Comparison of ENCODE assay signal across 9 mouse cellular contexts in the genomic region with DNA sequence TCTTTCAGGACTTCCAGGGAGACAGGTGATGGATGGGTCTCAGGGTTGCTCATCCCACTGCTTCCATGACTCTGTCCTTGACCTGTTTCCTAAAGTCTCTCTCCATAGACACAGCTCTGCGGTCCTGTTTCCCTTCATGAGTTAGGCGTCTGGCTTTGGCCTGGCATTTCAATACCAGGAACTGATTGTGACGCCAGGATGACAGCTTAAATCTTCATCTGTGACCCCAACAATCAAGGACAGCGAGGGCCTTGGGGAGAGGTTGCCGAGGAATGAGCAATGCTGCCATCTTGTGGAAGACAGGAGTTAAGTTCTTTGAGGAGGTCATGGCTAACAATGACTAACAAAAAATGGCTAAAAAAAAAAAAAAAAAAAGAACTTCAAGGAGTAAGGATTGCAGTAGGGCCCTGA. TPM values are rescaled to one million over a fixed set of nuclear protein-coding genes. Genes with fewer than 3 reads are reported as not detected.
DNase-seq lines count a peak whose midpoint lies in the region; ATAC-seq and TF ChIP-seq lines count a peak whose summit lies in the region.
"Had no signal": no experiment of that assay in that cellular context is flagged by ENCODE, and none has a peak within 500 bp of the region (broad histone marks: within the 10 kb centered on the region; RNA-seq: fewer than 3 reads in every experiment).

No protein-coding gene starts in this region.

- H3K27ac ChIP-seq in gastrocnemius, adult 2 months = no peak overlapping the region
- H3K27ac ChIP-seq in forebrain, embryonic 11.5 days (ENCODE audit: low read depth, low read length) = no peak overlapping the region
- no peak overlapping the region for H3K27ac ChIP-seq in midbrain, embryonic 11.5 days (ENCODE audit: low read depth, low read length)

- H3K27me3 ChIP-seq in forebrain, embryonic 11.5 days (ENCODE audit: control insufficient read depth, insufficient read depth, low read length) = no peaks in the 10 kb centered on the region
- no peaks in the 10 kb centered on the region for H3K27me3 ChIP-seq in midbrain, embryonic 11.5 days (ENCODE audit: control insufficient read depth, insufficient read depth, low read length)

- no peaks in the 10 kb centered on the region for H3K4me1 ChIP-seq in forebrain, embryonic 11.5 days (replicated peaks; ENCODE audit: control insufficient read depth, insufficient read depth, low read length)
- H3K4me1 ChIP-seq in midbrain, embryonic 11.5 days (ENCODE audit: control insufficient read depth, insufficient read depth, low read length) = peaks cover 2% of the 10 kb centered on the region; the same call in 1 of the 2 replicates

- intact Hi-C loops in gastrocnemius, adult 2 months (cut with DNase I) = loop anchor here (1.0 kb wide), 1 partner anchor 261 kb away; no protein-coding TSS in a partner anchor
- intact Hi-C loops in heart, postnatal 36 days (cut with DNase I) = loop anchor here (1.0 kb wide), 1 partner anchor 261 kb away; no protein-coding TSS in a partner anchor

- ATAC-seq in forebrain, embryonic 11.5 days (replicated peaks; ENCODE audit: low FRiP score) = peak; percentile 67; the same call in 1 of the 2 replicates
- peak; percentile 55; the same call in 1 of the 2 replicates for ATAC-seq in midbrain, embryonic 11.5 days (ENCODE audit: low FRiP score)

- no peak for TF ChIP-seq POLR2A in brain, embryonic 14.5 days (IDR thresholded peaks at IDR 0.05; ENCODE audit: borderline replicate concordance, extremely low read depth, insufficient read depth, insufficient read length, poor library complexity, severe bottlenecking)

- no peak overlapping the region for H3K4me3 ChIP-seq in gastrocnemius, adult 2 months
- H3K4me3 ChIP-seq in forebrain, embryonic 11.5 days (ENCODE audit: low read depth, low read length) = no peak overlapping the region
- H3K4me3 ChIP-seq in midbrain, embryonic 11.5 days (ENCODE audit: low read depth, low read length) = no peak overlapping the region

- DNase-seq in gastrocnemius, adult 2 months = peak; percentile 26
- no peak for DNase-seq in gastrocnemius, adult 8-10 months (ENCODE audit: low spot score in 2 of 2)
- DNase-seq in brain, embryonic 14.5 days (ENCODE audit: low read depth) = peak; percentile 90
- DNase-seq in forebrain, embryonic 11.5 days (ENCODE audit: low spot score) = peak; percentile 75
- peak; percentile 2 to 38 for DNase-seq in heart, postnatal 36 days
- peak; percentile 38 to 53 for DNase-seq in layer of hippocampus, postnatal 36 days
- peak; percentile 94 for DNase-seq in midbrain, embryonic 11.5 days (ENCODE audit: low spot score, missing footprints)
- DNase-seq in spleen, postnatal 36 days (ENCODE audit: low spot score in 2 of 2) = peak; percentile 8 to 9

- no peaks in the 10 kb centered on the region for H3K36me3 ChIP-seq in forebrain, embryonic 11.5 days (ENCODE audit: control insufficient read depth, insufficient read depth, low read length)
- H3K36me3 ChIP-seq in midbrain, embryonic 11.5 days (ENCODE audit: control insufficient read depth, insufficient read depth, low read length) = no peaks in the 10 kb centered on the region

- no peak overlapping the region for H3K9ac ChIP-seq in forebrain, embryonic 11.5 days (ENCODE audit: low read length)
- H3K9ac ChIP-seq in midbrain, embryonic 11.5 days (ENCODE audit: low read length) = no peak overlapping the region

- no peak overlapping the region for H3K4me2 ChIP-seq in forebrain, embryonic 11.5 days (ENCODE audit: low read depth, low read length, severe bottlenecking)
- no peak overlapping the region for H3K4me2 ChIP-seq in midbrain, embryonic 11.5 days

- peak; percentile 72 for TF ChIP-seq CTCF in gastrocnemius, adult 2 months (IDR thresholded peaks at IDR 0.05)
- peak; percentile 84 for TF ChIP-seq CTCF in brain, embryonic 14.5 days (IDR thresholded peaks at IDR 0.05; ENCODE audit: borderline replicate concordance, extremely low read depth, insufficient read depth, insufficient read length)

- WGBS in forebrain, embryonic 11.5 days = 9% methylated on average over 5 of the region's 5 CpGs
- 9% methylated on average over 5 of the region's 5 CpGs for WGBS in midbrain, embryonic 11.5 days

- no peaks in the 10 kb centered on the region for H3K9me3 ChIP-seq in forebrain, embryonic 11.5 days (ENCODE audit: control insufficient read depth, low read length)
- H3K9me3 ChIP-seq in midbrain, embryonic 11.5 days (ENCODE audit: control insufficient read depth, low read length) = no peaks in the 10 kb centered on the region

RNA-seq across cellular contexts. Expression of a gene that starts 25.6 kb away (rescaled TPM):
- under 1 TPM in 1 of 2 experiments, not detected in 1; 0.18 TPM for total RNA-seq in gastrocnemius, adult 2 months (2021)
- total RNA-seq in gastrocnemius, adult 8-10 months (2022) = under 1 TPM in 3 of 4 experiments, not detected in 1; 0.25 to 0.48 (median 0.27) TPM
- polyA plus RNA-seq in brain, embryonic 14.5 days (2012; rRNA removed) = 69.1 and 69.4 TPM in 2 replicates
- polyA plus RNA-seq in forebrain, embryonic 11.5 days (2014; fragmentation: Nextera tagmentation; extraction: Ambion mirVana) = 26.6 and 27.1 TPM in 2 replicates
- 100 to 1,000 TPM; 131 to 163 TPM for total RNA-seq in heart, postnatal 36 days (2021)
- total RNA-seq in layer of hippocampus, postnatal 36 days (2021) = 10 to 100 TPM; 34.8 to 39.0 TPM
- polyA plus RNA-seq in midbrain, embryonic 11.5 days (2014; fragmentation: Nextera tagmentation; extraction: Ambion mirVana) = 12.7 and 14.6 TPM in 2 replicates
- total RNA-seq: neutrophil, adult 5-6 weeks had no signal

RNA-seq across cellular contexts. Expression of a gene that starts 34.3 kb away (rescaled TPM):
- 1 to 10 TPM; 7.4 to 9.9 TPM for total RNA-seq in gastrocnemius, adult 2 months (2021)
- 1 to 10 TPM; 4.8 to 5.9 (median 5.6) TPM for total RNA-seq in gastrocnemius, adult 8-10 months (2022)
- polyA plus RNA-seq in brain, embryonic 14.5 days (2012; rRNA removed) = 22.3 and 42.0 TPM in 2 replicates
- 25.0 and 26.7 TPM in 2 replicates for polyA plus RNA-seq in forebrain, embryonic 11.5 days (2014; fragmentation: Nextera tagmentation; extraction: Ambion mirVana)
- 10 to 100 TPM; 11.2 to 12.8 TPM for total RNA-seq in heart, postnatal 36 days (2021)
- 100 to 1,000 TPM in 1 of 2 experiments, 10 to 100 TPM in 1; 97.9 to 115 TPM for total RNA-seq in layer of hippocampus, postnatal 36 days (2021)
- polyA plus RNA-seq in midbrain, embryonic 11.5 days (2014; fragmentation: Nextera tagmentation; extraction: Ambion mirVana) = 17.2 and 22.4 TPM in 2 replicates

Comparison
In these comparisons a context has a peak if more than half of its experiments do, and no peak if none do; other contexts are left out.
1. DNase-seq: peak in gastrocnemius, adult 2 months (single experiment), brain, embryonic 14.5 days (single experiment), forebrain, embryonic 11.5 days (single experiment), heart, postnatal 36 days (2 of 2), layer of hippocampus, postnatal 36 days (2 of 2), midbrain, embryonic 11.5 days (single experiment) and spleen, postnatal 36 days (2 of 2); none in gastrocnemius, adult 8-10 months (0 of 2).
2. RNA of a gene that starts 25.6 kb away (total RNA-seq): 131 to 163 TPM in heart, postnatal 36 days and 34.8 to 39.0 TPM in layer of hippocampus, postnatal 36 days; 0.25 to 0.48 TPM in gastrocnemius, adult 8-10 months and 0.18 TPM in gastrocnemius, adult 2 months; every median in the first group is over 10 times any median in the second.
3. RNA of a gene that starts 34.3 kb away (total RNA-seq): 97.9 to 115 TPM in layer of hippocampus, postnatal 36 days; 11.2 to 12.8 TPM in heart, postnatal 36 days, 7.4 to 9.9 TPM in gastrocnemius, adult 2 months and 4.8 to 5.9 TPM in gastrocnemius, adult 8-10 months; every median in the first group is over 4 times any median in the second.